Mouse (Mus musculus): Measurements from ENCODE around the gene Bcor.

The Bcor gene

DNA sequence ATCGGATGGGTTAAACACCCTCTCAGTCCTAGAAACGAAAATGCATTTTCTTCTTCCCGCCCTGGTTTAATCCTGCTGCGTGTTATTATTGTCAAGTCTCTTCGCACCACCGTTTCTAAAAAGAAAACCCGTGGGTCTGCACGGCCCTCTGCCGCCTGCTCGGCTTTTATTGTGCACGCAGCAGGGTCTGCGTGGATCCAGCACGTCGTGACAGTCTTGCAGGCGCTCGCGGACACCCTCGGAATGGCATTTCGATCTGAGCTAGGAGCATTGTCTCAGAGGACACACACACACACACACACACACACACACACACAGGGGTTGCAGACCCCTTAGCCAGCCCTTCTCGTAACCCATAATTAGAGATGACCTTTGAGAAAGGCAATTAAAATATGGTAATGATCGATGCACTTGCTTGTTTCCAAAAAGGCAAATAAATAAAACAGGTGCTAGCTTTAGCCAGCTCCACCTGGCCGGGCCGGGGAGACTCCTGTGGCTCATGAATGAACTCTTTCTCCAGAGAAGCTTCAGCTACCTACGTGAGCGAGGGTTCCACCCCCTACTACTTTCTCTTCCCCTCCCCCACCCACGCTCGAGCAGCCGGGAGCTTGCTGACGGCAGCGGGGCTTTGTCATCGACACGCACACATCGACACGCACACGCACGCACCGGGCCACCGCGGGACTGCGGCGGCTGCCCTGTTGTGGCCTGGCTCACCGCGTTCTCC, 8.7 kb downstream of the Bcor start:
- no peak for DNase-seq

DNA sequence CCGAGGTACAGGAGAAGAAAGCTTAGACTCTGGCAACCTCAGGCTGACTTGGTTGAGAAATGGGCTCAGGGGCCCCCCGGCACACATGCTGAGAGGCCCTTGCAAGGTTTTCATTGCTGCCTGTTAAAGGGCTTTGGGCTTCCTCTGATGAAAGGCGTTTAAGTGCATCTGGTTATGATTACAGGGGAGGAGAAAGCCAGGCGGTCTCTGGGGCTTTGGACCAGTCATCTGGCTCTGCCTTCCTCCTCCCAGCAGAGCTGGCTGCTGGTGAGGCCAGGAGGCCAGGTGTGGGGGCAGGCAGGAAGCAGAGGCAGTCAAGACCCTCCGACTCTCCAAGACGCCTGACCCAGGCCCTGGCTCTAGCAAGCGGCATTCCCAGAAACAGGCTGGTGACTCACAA, 9.7 kb downstream of the Bcor start:
- DNase-seq = no peak

DNA sequence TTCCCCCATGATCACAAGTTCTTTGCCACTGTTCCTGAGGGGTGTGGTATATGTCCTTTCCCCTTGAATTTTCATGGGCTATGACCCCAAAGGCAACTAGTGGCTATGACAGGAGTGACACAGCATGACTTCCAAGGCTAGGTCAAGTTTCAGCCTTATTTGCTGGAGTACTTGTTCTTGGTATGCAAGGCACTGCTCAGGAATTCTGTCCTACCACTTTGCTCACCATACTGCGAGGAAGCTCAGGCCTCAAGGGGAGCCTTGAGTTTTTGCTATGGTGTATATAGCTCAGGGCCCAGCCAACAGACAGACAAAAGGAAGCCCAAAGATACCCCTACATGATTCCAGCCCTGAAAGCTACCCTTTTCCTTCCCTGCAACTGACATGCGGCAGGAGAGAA, 13.9 kb downstream of the Bcor start:
- no peak for DNase-seq

DNA sequence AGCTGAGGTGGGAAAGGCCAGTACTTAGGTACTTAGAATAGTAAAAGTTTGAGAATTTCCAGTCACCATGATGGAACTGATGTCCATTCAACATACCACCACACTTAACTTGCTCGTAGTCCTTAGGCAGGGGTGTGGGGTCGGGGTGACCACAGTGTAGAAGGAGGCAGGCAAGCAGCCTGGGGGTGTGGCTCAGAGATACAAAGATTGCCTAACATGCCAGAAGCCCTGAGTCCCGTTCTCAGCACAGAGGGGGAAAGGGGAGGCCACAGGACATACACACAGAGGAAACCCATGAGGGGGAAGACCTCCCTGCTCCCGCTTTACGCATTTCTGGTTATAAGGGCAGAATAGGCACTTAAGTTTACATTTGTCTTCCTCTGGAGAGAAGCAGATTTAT, 17.3 kb downstream of the Bcor start:
- no peak for DNase-seq

DNA sequence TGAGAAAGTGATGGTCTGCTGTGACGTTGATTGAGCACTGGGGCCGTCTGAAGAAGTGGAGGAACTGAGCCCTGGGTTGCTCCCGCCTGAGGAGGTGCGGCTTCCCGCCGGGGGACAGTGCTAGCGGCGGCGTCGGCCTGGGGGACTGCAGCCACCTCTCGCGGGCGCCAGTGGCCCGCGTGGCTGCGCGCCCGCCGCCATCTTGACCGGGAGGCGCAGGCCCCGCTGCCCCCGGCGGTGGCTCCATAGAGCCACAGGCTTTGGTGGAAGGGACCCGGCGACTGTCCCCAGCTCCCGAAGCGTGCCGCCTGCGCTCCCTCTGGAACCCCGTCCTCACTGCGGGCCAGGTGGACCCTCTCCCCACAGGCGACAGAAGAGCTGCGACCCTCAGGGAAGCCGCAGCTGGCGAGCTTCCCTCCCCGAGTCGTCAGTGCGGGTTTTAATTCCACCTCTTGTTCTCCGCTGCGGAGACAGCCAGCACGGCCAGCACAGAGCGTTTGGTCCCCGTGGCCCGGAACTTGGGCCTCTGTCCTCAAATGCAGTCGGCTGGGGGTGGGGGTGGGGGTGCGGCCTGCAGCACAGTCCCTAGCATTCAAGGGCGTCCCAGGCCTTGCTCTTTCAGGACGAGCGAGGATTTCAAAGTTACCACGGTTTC, 19.9 kb downstream of the Bcor start:
- DNase-seq = no peak

DNA sequence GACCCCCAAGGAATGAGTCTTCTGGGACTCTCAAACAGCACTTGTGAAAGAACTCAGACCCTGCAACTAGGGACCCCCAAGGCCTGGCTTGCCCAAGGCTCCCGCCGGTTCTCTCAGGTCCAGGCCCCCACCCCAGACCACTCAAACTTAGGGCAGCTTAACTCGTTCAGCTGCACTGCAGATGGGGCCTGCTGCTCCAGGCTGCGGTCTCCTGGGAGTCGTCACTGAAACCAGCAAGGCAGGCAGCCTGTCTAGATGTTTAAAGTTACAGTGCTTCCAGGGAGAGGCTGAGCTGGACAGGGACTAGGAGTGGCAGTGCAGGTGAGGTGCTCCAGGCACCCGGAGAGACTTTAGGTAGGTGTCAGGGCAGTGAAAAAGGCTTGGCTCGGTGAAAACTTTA, 21.9 kb downstream of the Bcor start:
- DNase-seq = no peak

DNA sequence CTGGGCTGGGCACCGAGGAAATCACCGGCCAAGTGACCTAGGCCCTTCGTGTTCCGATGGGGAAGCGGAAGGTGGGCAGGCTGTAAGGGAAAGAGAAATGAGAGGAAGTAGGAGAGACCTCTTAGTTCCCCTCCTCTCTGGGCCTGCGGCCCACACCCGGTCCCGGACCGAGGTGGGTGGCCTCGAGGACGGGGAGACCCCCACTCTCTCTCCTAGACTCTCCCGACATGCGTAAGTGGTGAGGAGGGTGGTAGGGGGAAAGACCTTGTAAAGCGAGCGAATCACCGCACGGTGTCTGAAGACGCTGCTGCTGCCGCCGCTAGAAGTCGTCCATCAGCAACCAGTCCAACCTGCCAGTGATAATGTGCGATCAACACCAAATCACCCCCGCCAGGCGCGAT, 23.0 kb downstream of the Bcor start:
- no peak for DNase-seq

DNA sequence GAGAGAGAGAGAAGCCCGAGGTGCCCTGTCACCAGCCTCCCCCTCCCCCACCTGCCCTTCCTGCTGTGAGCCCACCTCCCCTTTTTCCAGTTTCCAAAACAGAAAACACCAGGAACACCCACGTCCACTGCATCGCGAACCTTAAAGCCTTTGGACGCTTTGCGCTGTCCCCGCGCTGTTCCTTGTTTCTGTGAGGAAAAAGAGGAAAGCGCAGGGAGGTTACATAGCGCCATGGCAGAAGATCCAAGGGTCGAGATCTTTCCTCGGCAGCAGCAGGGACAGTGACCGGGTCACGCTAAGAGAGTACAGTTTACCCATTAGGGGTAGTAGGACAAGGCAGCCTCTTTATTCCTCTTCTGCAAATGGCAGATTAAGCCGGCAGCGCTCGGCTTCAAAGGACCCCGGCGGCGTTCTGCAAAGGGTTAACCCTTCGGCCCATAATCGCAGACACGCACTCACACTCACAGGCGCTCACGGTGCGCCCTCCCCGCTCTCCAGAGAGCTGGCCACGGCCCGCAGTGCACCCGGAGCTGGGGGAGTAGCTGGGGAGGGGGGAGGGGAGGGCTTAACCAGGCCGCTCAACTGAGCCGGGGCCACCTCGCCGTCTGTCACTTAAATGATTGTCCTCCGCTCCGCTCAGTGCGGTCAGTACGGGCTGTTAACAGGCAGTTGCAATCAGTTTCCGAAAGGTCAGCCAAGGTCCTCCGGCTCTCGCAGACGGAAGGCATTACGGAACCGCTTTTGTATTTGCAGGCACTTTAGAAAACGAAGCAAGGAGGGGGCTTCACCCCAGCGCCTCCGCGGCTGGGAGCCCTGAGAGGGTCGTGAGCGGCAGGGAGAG, 23.7 kb downstream of the Bcor start:
- no peak for DNase-seq

DNA sequence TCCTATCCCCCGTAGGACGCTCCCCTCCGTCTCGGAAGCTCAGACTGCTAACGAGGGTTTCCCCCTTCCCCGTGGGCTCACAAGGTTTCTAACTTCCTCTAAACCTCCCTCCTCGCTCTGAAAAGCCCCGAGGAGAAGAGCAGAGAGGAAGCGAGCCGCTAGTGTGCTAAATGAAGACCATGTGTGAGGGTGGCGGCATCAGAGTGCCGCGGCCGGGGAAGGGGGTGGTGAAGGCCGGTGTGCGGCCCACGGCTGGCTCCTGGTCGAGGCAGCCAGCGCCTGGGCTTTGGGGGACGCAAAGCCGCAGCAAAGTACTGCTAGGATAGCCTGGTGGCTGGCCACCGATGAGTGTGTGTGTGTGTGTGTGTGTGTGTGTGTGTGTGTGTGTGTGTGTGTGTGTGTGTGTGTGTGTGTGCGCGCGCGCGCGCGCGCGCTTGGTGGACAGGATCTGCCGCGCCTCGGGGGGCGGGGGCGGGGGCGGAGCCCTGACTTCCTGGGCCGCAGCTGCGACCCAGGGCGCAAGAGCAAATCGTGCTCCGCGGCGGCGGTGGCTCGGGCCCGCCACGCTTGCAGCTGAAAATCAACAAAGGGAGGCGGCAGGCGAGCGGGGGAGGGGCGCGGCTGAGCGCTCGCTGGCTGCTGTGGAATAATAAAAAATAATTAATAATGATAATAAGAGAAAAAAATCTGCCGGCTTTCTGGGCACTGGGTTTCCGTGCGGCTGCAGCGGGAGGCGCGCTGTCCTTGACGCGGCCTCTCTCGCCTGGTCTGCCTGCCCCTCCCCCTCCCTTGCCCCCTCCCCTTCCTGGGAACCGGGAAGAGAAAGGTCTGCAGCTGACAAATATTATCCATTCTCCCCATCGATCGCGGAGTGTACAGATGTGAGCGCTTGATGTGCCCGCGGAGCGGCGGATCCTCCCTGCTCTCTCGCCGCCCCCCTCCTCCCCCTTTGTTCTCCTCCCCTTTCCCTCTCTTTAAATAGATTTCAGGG, 24.7 kb downstream of the Bcor start:
- no peak for DNase-seq

DNA sequence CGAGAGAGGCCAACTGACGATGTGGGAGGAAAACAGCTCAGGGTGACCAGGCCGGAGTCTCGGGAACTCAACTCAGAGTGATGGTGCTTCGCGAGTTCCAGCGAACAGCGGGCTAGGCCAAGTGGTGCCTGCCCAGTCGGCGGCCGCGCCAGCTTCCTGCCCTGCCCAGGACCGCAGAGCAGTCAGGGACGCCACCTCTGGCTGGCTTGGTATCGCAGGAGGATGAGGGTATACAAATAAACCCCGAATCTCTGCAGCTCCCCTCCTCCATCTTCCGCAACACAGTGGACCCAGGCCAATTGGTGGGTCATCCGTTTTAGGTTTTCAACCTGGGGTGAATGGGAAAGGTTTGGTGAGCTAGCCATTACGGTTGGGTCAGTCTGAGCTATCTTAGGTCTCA, 25.6 kb downstream of the Bcor start:
- no peak for DNase-seq

DNA sequence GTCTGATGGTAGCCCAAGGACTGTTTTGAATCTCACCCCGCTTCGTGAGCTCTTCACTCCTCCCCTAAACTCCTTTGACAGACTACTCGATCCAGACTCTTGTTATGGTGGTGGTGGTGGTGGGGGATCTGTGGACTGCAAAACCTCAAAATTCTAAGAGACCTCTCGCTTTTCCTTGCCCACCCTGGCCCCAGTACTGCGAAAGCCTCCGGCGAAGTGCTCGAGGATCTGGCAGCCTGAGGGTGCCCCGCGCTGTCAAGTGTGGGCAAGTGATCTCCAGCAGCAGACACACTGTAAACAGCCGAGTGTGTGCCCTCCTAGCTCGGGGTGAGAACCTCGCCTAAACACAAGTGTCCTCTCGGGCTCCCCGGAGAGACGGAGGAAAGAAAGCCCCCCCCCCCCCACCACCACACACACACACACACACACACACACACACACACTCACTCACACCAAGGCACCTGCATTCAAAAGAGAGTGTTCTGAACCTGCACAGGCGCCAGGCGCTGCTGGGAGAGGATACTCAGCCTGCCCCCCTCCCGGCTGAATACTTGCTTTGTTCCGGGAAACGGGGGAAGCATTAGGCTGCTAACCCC, 26.2 kb downstream of the Bcor start:
- no peak for DNase-seq

DNA sequence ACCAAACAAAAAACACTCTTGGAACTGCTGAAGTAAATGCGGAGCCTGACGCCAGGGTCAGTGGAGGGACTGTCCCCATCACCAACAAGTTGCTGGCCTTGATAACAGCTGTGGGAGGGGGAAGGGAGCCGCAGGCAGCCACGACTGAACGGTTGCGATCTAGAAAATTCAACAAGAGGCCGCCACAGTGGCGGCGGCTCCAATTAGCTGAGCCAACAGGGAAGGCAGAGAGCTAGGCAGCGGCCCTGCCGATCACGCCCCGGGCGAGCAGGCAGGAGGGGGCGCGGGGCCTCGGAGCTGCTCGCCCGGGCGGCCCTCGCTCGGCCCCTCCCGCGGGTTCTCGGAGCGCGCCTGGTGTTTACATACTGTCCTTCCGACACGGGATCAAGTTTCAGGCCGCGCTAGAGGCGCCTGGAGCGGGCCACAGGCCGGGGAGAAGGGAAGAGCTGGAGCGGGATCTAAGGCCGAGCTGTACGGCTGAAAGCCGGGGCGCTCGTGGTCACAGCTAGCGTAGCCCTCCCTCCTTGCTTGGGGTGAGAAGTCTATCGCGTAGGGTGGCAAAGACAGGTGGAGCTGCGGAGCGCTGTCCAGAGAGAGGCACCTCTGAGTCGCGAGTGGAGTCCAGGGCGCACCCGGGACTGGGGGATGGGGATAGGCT, 26.8 kb downstream of the Bcor start:
- no peak for DNase-seq

DNA sequence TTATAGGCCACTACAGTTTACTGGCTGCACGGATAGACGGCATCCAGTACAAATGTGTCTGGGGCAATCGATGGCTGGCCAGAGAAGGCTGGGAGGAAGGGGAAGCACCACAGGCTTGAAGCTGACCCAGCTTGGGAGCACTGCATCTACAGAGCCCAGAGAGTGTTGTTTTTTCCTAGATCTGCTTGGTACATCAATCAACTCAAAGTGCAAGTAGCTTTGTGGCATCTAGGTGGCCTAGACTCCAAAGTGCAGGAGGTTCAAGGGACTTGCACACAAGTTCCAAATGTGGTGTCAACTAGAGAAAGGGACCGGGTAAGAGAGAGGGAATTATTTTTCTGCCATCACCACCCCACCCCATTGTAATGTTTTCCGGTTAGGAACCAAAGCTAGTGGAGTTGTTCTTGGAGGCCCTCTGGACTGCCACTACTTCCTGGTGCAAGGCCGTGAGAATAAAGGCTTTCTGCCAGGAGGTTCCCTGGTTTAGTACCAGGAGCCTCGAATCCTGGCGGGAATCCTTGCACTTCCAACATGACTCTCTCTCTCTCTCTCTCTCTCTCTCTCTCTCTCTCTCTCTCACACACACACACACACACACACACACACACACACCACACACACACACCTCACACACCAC, 27.5 kb downstream of the Bcor start:
- no peak for DNase-seq

DNA sequence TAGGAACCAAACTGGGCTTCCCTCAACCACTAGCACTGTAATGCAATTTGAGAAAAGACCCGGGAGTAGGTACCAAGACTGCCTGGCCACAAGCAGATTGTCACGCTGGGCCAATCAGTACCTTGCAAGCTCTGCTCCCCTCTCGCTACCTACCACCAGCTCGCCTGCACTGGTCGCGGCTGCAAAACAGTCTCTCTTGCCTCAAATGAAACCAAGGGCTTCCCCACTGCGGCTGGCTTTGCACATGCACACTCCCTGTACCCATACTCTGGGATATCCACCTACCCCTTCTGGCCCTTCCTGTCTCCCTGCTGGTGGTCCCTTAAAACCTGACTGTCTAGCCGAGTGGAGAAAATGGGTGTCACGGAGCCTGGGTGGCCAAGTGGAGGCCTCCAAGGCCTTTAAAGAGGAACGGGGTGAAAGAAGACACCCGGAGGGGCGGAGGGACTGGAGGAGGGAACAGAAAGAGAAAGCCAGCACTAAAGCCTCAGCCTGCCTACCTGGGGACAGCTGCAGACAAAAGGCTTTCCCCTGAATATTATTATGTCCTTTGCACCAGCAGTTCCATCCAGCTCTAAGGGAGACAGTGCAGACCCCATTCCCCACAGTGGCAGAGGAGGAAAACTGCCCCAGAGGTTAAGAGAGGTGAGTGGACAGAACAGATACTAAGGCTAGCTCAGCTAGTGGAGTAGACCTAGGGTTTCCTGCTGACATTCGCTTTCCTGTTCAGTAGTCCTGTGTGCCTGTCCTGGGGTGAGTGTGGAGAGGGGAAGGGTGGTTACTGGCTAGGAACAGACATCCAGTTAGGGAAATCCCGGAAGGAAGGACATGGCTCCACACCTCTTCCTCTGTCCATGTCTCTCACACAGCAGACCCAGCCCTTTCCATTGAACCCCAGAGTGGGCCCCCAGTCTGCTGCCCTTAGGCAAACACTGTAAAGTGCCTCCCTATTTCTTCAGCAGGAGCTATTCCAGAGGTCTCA, 30.0 kb downstream of the Bcor start:
- no peak for DNase-seq

DNA sequence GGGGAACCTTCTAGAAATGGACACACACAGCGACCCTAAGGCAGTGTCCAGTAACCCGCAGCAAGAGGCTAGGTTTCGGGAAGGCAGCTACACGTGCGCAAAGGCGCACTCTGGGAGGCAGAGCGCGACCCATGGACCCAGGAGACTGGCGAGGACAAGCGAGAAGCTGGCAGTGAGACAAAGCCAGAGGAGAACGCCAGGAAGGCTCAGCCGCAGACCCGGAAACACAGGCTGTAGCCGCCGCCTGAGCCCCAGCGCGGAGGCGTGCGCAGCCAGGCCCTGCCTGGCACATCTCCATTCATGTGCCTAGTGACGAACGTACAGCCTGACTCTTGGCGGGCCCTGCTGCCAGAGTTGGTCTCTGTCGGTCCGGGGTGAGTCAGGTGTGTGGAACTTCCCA, 30.9 kb downstream of the Bcor start:
- DNase-seq = peak; percentile 63

DNA sequence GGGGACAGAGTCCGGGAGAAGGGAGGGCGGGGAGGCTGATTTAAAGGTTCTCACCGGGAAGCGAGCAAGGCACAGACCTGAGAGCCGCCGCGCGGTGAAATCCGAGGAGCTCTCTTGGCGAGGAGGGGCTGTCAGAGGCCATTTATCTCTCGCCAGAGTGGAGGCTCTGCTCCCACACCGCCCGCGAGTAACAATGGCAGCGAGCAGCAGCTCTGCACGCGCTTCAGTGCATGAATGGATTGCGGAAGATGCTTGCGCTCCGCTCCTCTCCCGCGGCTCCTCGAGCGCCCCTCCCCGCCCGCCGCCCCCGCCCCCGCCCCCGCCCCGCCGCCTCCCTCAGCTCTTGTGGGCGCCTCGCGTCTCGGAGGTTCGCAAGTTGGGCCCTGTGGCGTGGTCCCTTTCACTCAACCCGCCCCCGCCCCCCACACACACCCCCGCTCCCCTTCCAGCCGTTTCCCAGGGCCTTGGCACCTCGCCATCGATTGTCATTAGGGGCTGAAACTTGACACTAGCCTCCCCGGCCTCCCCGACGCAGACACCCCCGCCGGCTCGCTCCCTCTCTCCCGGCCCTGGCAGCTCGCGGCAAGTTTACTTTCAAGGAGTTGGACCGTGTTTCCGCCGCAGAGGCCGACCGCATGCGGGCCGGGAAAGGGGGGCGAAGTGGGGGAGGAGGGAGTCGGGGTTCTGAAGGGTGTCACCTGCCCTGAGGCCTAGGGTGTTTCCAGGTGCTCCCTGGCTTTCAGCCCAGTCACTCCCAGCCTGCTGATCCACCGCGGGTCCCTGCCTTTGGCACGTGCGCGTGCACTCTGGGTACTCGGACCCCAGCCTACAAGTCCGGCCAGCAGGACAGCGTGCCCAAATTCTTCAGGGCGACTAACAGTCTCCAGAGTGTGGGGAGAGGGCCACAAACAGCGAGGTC, 31.7 kb downstream of the Bcor start:
- DNase-seq = no peak

DNA sequence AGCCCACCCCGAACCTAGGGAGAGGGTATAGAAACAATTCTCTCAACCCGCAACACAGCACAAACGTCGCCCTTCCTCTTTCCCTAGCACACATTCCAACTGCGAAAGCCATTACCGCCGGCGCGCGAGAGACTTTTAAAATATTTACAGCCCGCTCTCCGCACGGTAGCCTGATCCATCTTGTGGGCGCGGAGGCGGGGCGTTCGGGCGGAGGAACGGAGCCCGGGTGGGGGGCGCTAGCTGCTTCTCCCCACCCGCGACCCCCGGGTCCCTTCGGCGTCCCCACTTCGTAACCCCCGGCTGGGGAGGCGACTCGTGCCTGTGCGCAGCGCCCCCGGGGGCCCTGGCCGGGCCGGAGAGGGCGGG, 32.4 kb downstream of the Bcor start:
- DNase-seq = no peak

DNA sequence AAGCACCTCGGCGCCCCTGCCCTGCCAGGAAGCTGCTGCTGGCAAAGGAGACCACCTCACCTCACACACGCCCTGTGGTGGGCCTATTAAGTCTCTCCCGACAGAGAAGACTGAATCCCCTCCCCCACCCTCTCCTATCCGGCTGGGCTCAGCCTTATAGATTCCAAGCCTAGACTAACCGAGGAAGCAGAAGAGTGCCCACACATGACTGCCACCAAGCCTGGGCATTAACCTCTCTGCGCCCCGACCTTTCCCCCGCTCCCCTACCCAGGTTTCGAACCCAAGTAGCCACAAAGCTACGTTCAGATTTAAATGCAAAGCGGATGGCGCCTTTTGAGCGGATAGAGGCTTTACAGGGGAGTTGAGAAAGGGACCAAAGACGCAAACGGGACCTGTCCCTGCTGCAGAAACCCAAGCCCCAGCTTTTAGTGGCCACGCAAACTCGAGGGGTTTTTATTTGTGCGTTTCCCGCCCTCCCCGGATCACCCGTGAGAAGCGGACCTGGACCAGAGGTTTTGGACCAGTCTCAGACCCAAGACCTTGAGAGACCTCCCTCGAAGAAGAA, 33.0 kb downstream of the Bcor start:
- DNase-seq = no peak
